Mouse (Mus musculus): Measurements from ENCODE around the gene Defb7.

DNA sequence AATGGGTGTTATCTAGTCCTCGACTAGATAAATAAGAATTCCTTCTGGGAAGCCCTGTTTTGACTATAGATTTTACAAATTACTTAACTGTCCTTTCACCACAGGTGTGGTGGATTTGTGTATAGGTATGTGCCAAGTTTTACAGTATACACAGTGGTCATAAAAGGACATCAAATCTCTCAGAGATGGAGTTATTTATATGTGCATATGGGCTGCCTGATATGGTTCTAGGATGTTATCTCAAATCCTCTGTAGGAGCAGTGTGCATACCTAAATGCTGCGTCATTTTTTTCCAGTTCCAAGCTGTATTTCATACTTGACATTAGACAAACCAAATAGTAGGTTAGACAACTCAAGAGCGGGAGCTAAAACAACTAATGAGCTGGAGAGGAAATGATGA, 33.5 kb upstream of the Defb7 start:
- TF ChIP-seq CTCF (IDR thresholded peaks at IDR 0.05; ENCODE audit: control insufficient read depth, insufficient read depth, insufficient replicate concordance, low read depth, low read length) (no peak), POLR2A (IDR thresholded peaks at IDR 0.05; ENCODE audit: control insufficient read depth, low read depth, low read length) (no peak)
